Mouse (Mus musculus): ENCODE data around the gene Slc39a13. TPM values are rescaled to one million over a fixed set of nuclear protein-coding genes. Genes with fewer than 3 reads are reported as not detected.
"Not testable (repeated sequence)": the region's sequence is repeated elsewhere in the genome, so short reads cannot be mapped to it uniquely, and the experiment has no call there.

Gene Slc39a13
- total RNA-seq, 2 experiments from 2014 or later = 40.9 to 44.9 TPM

- DNase-seq (ENCODE audit: low spot score in 2 of 2) = no peak
Measured at GRCm38 (mm10) chr2:91033000-91033399, 37.2 kb downstream of the Slc39a13 start.

GRCm38 (mm10) chr2:91031216-91031615, 39.0 kb downstream of the Slc39a13 start:
- no peak for DNase-seq (ENCODE audit: low spot score in 2 of 2)

GRCm38 (mm10) chr2:91027391-91028214, 42.6 kb downstream of the Slc39a13 start:
- no peak for DNase-seq (ENCODE audit: low spot score in 2 of 2)

GRCm38 (mm10) chr2:91026491-91026890, 43.7 kb downstream of the Slc39a13 start:
- DNase-seq (ENCODE audit: low spot score in 2 of 2) = no peak

- no peak for DNase-seq (ENCODE audit: low spot score in 2 of 2)
Measured at GRCm38 (mm10) chr2:91025081-91025516, 45.1 kb downstream of the Slc39a13 start.

GRCm38 (mm10) chr2:91023956-91024355, 46.3 kb downstream of the Slc39a13 start:
- DNase-seq (ENCODE audit: low spot score in 2 of 2) = no peak

- DNase-seq (ENCODE audit: low spot score in 2 of 2) = no peak
Measured at GRCm38 (mm10) chr2:91023131-91023530, 47.1 kb downstream of the Slc39a13 start.

GRCm38 (mm10) chr2:91022266-91022665, 48.0 kb downstream of the Slc39a13 start:
- not testable (repeated sequence) for DNase-seq (ENCODE audit: low spot score in 2 of 2)

- no peak for DNase-seq (ENCODE audit: low spot score in 2 of 2)
Measured at GRCm38 (mm10) chr2:91019911-91020310, 50.3 kb downstream of the Slc39a13 start.

GRCm38 (mm10) chr2:91018061-91018788, 52.0 kb downstream of the Slc39a13 start:
- DNase-seq (ENCODE audit: low spot score in 2 of 2) = peak in 1 of 2 experiments; percentile 30

- no peak for DNase-seq (ENCODE audit: low spot score in 2 of 2)
Measured at GRCm38 (mm10) chr2:91015386-91015785, 54.8 kb downstream of the Slc39a13 start.

GRCm38 (mm10) chr2:91013881-91014280, 56.3 kb downstream of the Slc39a13 start:
- DNase-seq (ENCODE audit: low spot score in 2 of 2) = no peak

Other genes with a start within 250 kb of the Slc39a13 start
- gene Mtch2, start 223.3 kb downstream of the Slc39a13 start, total RNA-seq (2021) = 100 to 1,000 TPM; 116 to 138 TPM
- 10 to 100 TPM in 1 of 2 experiments, 1 to 10 TPM in 1; 7.5 to 10.1 TPM for gene C1qtnf4, start 184.6 kb downstream of the Slc39a13 start, total RNA-seq (2021)
- 10 to 100 TPM; 19.6 to 23.5 TPM for gene Kbtbd4, start 165.7 kb downstream of the Slc39a13 start, total RNA-seq (2021)
- gene Ndufs3, start 165.6 kb downstream of the Slc39a13 start, total RNA-seq (2021) = 100 to 1,000 TPM; 329 to 331 TPM
- gene Celf1, start 130.0 kb downstream of the Slc39a13 start, total RNA-seq (2021) = 10 to 100 TPM; 70.6 to 88.9 TPM
- gene Rapsn, start 34.8 kb downstream of the Slc39a13 start, total RNA-seq (2021) = 10 to 100 TPM; 37.6 to 45.0 TPM
- 100 to 1,000 TPM; 337 to 338 TPM for gene Psmc3, start 16.4 kb downstream of the Slc39a13 start, total RNA-seq (2021)
- gene Spi1, start 12.0 kb upstream of the Slc39a13 start, total RNA-seq (2021) = 1 to 10 TPM; 5.4 to 6.6 TPM
- gene Mybpc3, start 47.7 kb upstream of the Slc39a13 start, total RNA-seq (2021) = under 1 TPM; 0.22 to 0.31 TPM
- gene Madd, start 113.4 kb upstream of the Slc39a13 start, total RNA-seq (2021) = 10 to 100 TPM in 1 of 2 experiments, 1 to 10 TPM in 1; 8.9 to 11.4 TPM
- gene Nr1h3, start 132.4 kb upstream of the Slc39a13 start, total RNA-seq (2021) = 1 to 10 TPM; 2.4 to 4.5 TPM
- 10 to 100 TPM; 19.5 to 21.8 TPM for gene Acp2, start 132.5 kb upstream of the Slc39a13 start, total RNA-seq (2021)
- 1 to 10 TPM; 6.8 to 9.5 TPM for gene Ddb2, start 166.6 kb upstream of the Slc39a13 start, total RNA-seq (2021)
- gene Pacsin3, start 185.5 kb upstream of the Slc39a13 start, total RNA-seq (2021) = 100 to 1,000 TPM; 297 to 321 TPM
- 10 to 100 TPM; 86.1 to 95.9 TPM for gene Arfgap2, start 194.6 kb upstream of the Slc39a13 start, total RNA-seq (2021)

All from gastrocnemius, postnatal 4 days (tissue).